8 mouse cellular contexts compared by ENCODE assay signal in the genomic region with DNA sequence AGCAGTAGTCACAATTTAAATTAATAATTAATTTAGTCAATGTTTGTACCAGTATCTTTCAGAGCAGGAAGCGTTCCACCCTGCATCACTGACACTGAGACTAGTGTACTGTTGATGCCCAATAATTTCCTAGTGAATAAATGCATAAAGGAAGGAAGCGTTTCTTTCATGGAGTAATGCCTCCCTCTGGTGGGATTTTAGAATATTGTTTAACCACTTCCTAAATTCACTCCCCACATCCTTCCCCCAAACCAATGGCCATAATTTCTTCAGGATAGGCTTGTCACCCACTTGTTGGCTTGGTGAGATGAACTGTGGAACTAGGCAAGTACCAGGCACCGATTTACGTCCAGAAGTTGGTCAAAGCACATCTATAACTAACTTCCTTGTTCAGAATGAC. TPM values are rescaled to one million over a fixed set of nuclear protein-coding genes. Genes with fewer than 3 reads are reported as not detected.
A peak's percentile ranks its signal among the peaks of the same experiment; 100 is the strongest.
DNase-seq lines count a peak whose midpoint lies in the region; ATAC-seq and TF ChIP-seq lines count a peak whose summit lies in the region.

No protein-coding gene starts in this region.

- no peaks in the 10 kb centered on the region for H3K9me3 ChIP-seq in embryonic facial prominence, embryonic 11.5 days (replicated peaks; ENCODE audit: control insufficient read depth, low read length)
- H3K9me3 ChIP-seq in hindbrain, embryonic 14.5 days (ENCODE audit: control insufficient read depth, low read length): no peaks in the 10 kb centered on the region
- no peaks in the 10 kb centered on the region for H3K9me3 ChIP-seq in midbrain, postnatal 0 days (ENCODE audit: low read length)

- ATAC-seq in embryonic facial prominence, embryonic 11.5 days (replicated peaks; ENCODE audit: insufficient number of reproducible peaks, low FRiP score, low TSS enrichment, low read depth): no peak
- peak; percentile 52; the same call in 1 of the 2 replicates for ATAC-seq in hindbrain, embryonic 14.5 days (ENCODE audit: low FRiP score)
- 0 out of 2 replicates have a peak, but pooled peaks have one; percentile 41 for ATAC-seq in midbrain, postnatal 0 days (ENCODE audit: low FRiP score)

- no peak overlapping the region for H3K4me2 ChIP-seq in embryonic facial prominence, embryonic 11.5 days (ENCODE audit: low read depth, low read length)
- H3K4me2 ChIP-seq in hindbrain, embryonic 14.5 days (replicated peaks): no peak overlapping the region
- no peak overlapping the region for H3K4me2 ChIP-seq in midbrain, postnatal 0 days (ENCODE audit: low read depth, low read length, poor library complexity, severe bottlenecking)

- TF ChIP-seq CTCF in midbrain, postnatal 0 days (IDR thresholded peaks at IDR 0.05): peak; percentile 78

- no peaks in the 10 kb centered on the region for H3K36me3 ChIP-seq in embryonic facial prominence, embryonic 11.5 days (replicated peaks; ENCODE audit: control insufficient read depth, insufficient read depth, low read depth, low read length)
- H3K36me3 ChIP-seq in hindbrain, embryonic 14.5 days (replicated peaks; ENCODE audit: control insufficient read depth, insufficient read depth): no peaks in the 10 kb centered on the region
- H3K36me3 ChIP-seq in midbrain, postnatal 0 days (ENCODE audit: insufficient read depth, low read length): no peaks in the 10 kb centered on the region

- no peak overlapping the region for H3K9ac ChIP-seq in embryonic facial prominence, embryonic 11.5 days (replicated peaks; ENCODE audit: low read length)
- H3K9ac ChIP-seq in hindbrain, embryonic 14.5 days: no peak overlapping the region
- H3K9ac ChIP-seq in midbrain, postnatal 0 days (replicated peaks; ENCODE audit: low read length, poor library complexity, severe bottlenecking): no peak overlapping the region

- no peaks in the 10 kb centered on the region for H3K27me3 ChIP-seq in embryonic facial prominence, embryonic 11.5 days (ENCODE audit: control insufficient read depth, insufficient read depth, low read length)
- no peaks in the 10 kb centered on the region for H3K27me3 ChIP-seq in hindbrain, embryonic 14.5 days (ENCODE audit: control insufficient read depth, insufficient read depth, low read length)
- no peaks in the 10 kb centered on the region for H3K27me3 ChIP-seq in midbrain, postnatal 0 days (ENCODE audit: insufficient read depth, low read length)

- DNase-seq in ovary, postnatal 10 days (ENCODE audit: low spot score): peak; percentile 8
- no peak for DNase-seq in ovary, postnatal 36 days (ENCODE audit: low spot score)
- peak; percentile 89 for DNase-seq in adipocyte (ENCODE audit: low spot score)
- DNase-seq in embryonic facial prominence, embryonic 11.5 days (ENCODE audit: low spot score): peak; percentile 75
- DNase-seq in hindbrain, embryonic 14.5 days (ENCODE audit: low spot score): peak; percentile 79
- peak; percentile 45 to 59 for DNase-seq in left cerebral cortex, postnatal 14 days (ENCODE audit: low spot score in 2 of 2)
- DNase-seq in midbrain, postnatal 0 days (ENCODE audit: low spot score): peak; percentile 84
- no peak for DNase-seq in gastrocnemius, postnatal 10 days

- no peak overlapping the region for H3K4me3 ChIP-seq in embryonic facial prominence, embryonic 11.5 days (ENCODE audit: low read depth, low read length)
- H3K4me3 ChIP-seq in hindbrain, embryonic 14.5 days (replicated peaks; ENCODE audit: low read length): no peak overlapping the region; the same call in 1 of the 2 replicates
- no peak overlapping the region for H3K4me3 ChIP-seq in midbrain, postnatal 0 days (ENCODE audit: low read depth, low read length)

- WGBS in embryonic facial prominence, embryonic 11.5 days: 67% methylated on average over 4 of the region's 4 CpGs
- WGBS in hindbrain, embryonic 14.5 days: 59% methylated on average over 4 of the region's 4 CpGs
- 44% methylated on average over 4 of the region's 4 CpGs for WGBS in midbrain, postnatal 0 days

- intact Hi-C loops in left cerebral cortex, postnatal 14 days (cut with DNase I): loop anchor here (5.0 to 10.0 kb wide), 3 partner anchors 93 to 936 kb away; a partner anchor contains a TSS

- H3K27ac ChIP-seq in embryonic facial prominence, embryonic 11.5 days (replicated peaks; ENCODE audit: low read depth, low read length): no peak overlapping the region
- no peak overlapping the region for H3K27ac ChIP-seq in hindbrain, embryonic 14.5 days
- H3K27ac ChIP-seq in midbrain, postnatal 0 days (ENCODE audit: low read depth, low read length): no peak overlapping the region

- H3K4me1 ChIP-seq in embryonic facial prominence, embryonic 11.5 days (ENCODE audit: control insufficient read depth, insufficient read depth, low read length): no peaks in the 10 kb centered on the region
- peaks cover 13% of the 10 kb centered on the region for H3K4me1 ChIP-seq in hindbrain, embryonic 14.5 days (replicated peaks; ENCODE audit: control insufficient read depth, insufficient read depth, low read length)
- H3K4me1 ChIP-seq in midbrain, postnatal 0 days (ENCODE audit: insufficient read depth, low read length): peaks cover 9% of the 10 kb centered on the region; the same call in 1 of the 2 replicates

RNA-seq across cellular contexts. Expression of a gene that starts 1.2 kb away (rescaled TPM):
- polyA plus RNA-seq in embryonic facial prominence, embryonic 11.5 days (2014; fragmentation: Nextera tagmentation; extraction: Ambion mirVana): 10.1 and 11.3 TPM in 2 replicates
- polyA plus RNA-seq in hindbrain, embryonic 14.5 days (2014; fragmentation: Nextera tagmentation; extraction: Ambion mirVana): 2.6 and 2.7 TPM in 2 replicates
- total RNA-seq in left cerebral cortex, postnatal 14 days (2021): 1 to 10 TPM; 1.7 to 1.9 TPM
- total RNA-seq in midbrain, postnatal 0 days (2014; rRNA removed): 1.0 and 3.1 TPM in 2 replicates
- polyA plus RNA-seq in midbrain, postnatal 0 days (2015; fragmentation: Nextera tagmentation; extraction: Ambion mirVana): 0.99 and 1.5 TPM in 2 replicates
- total RNA-seq in gastrocnemius, postnatal 10 days (2021): 1 to 10 TPM; 1.1 to 1.8 TPM

RNA-seq across cellular contexts. Expression of a gene that starts 20.1 kb away (rescaled TPM):
- 0.11 TPM in 1 of 2 replicates, not detected in the other for polyA plus RNA-seq in embryonic facial prominence, embryonic 11.5 days (2014; fragmentation: Nextera tagmentation; extraction: Ambion mirVana)
- polyA plus RNA-seq in hindbrain, embryonic 14.5 days (2014; fragmentation: Nextera tagmentation; extraction: Ambion mirVana): 0.09 TPM in 1 of 2 replicates, not detected in the other
- under 1 TPM; 0.11 TPM for total RNA-seq in left cerebral cortex, postnatal 14 days (2021)
- 0.19 and 0.44 TPM in 2 replicates for total RNA-seq in midbrain, postnatal 0 days (2014; rRNA removed)
- 0.02 TPM in 1 of 2 replicates, not detected in the other for polyA plus RNA-seq in midbrain, postnatal 0 days (2015; fragmentation: Nextera tagmentation; extraction: Ambion mirVana)
- 10 to 100 TPM; 29.5 to 64.0 TPM for total RNA-seq in gastrocnemius, postnatal 10 days (2021)

Comparison
In these comparisons a context has a peak if more than half of its experiments do, and no peak if none do; other contexts are left out.
1. DNase-seq: peak in ovary, postnatal 10 days (single experiment), adipocyte (single experiment), embryonic facial prominence, embryonic 11.5 days (single experiment), hindbrain, embryonic 14.5 days (single experiment), left cerebral cortex, postnatal 14 days (2 of 2) and midbrain, postnatal 0 days (single experiment); none in ovary, postnatal 36 days (single experiment) and gastrocnemius, postnatal 10 days (single experiment).
2. RNA of a gene that starts 20.1 kb away (total RNA-seq): 29.5 to 64.0 TPM in gastrocnemius, postnatal 10 days; 0.19 to 0.44 TPM in midbrain, postnatal 0 days and 0.11 TPM in left cerebral cortex, postnatal 14 days; every median in the first group is over 10 times any median in the second.